Mouse (Mus musculus): ENCODE results near the gene Pth2r. TPM values are rescaled to one million over a fixed set of nuclear protein-coding genes. Genes with fewer than 3 reads are reported as not detected.

Gene Pth2r
- polyA plus RNA-seq, 1 experiment from 2014 or later, result not detected

GRCm38 (mm10) chr1:65334026-65334425 is 52.2 kb downstream of the Pth2r start:
- WGBS, result 86% methylated on average over 5 of the region's 5 CpGs
- ATAC-seq (ENCODE audit: insufficient number of reproducible peaks, insufficient read depth, low FRiP score, low TSS enrichment, low read depth), result no peak
- H3K27ac ChIP-seq, result no peak overlapping the region
- no peaks in the 10 kb centered on the region for H3K27me3 ChIP-seq
- H3K9ac ChIP-seq (replicated peaks), result no peak overlapping the region
- H3K4me2 ChIP-seq, result no peak overlapping the region
- no peaks in the 10 kb centered on the region for H3K36me3 ChIP-seq
- no peaks in the 10 kb centered on the region for H3K9me3 ChIP-seq
- no peak overlapping the region for H3K4me3 ChIP-seq (replicated peaks)
- no peaks in the 10 kb centered on the region for H3K4me1 ChIP-seq (replicated peaks)

- no peaks in the 10 kb centered on the region for H3K36me3 ChIP-seq
- no peaks in the 10 kb centered on the region for H3K27me3 ChIP-seq
- H3K4me1 ChIP-seq (replicated peaks), result no peaks in the 10 kb centered on the region
- 84% methylated on average over 2 of the region's 2 CpGs for WGBS
- H3K27ac ChIP-seq, result no peak overlapping the region
- ATAC-seq (ENCODE audit: insufficient number of reproducible peaks, insufficient read depth, low FRiP score, low TSS enrichment, low read depth), result no peak
- no peak overlapping the region for H3K4me3 ChIP-seq (replicated peaks)
- no peak overlapping the region for H3K9ac ChIP-seq (replicated peaks)
- no peaks in the 10 kb centered on the region for H3K9me3 ChIP-seq
- no peak overlapping the region for H3K4me2 ChIP-seq
Measured at GRCm38 (mm10) chr1:65337768-65338167, 55.9 kb downstream of the Pth2r start.

- 77% methylated on average over 2 of the region's 2 CpGs for WGBS
- Histone ChIP-seq H3K9me3 (no peaks in the 10 kb centered on the region), H3K36me3 (no peaks in the 10 kb centered on the region), H3K27me3 (no peaks in the 10 kb centered on the region), H3K9ac (replicated peaks) (no peak overlapping the region), H3K27ac (no peak overlapping the region), H3K4me1 (replicated peaks) (no peaks in the 10 kb centered on the region), H3K4me3 (replicated peaks) (no peak overlapping the region), H3K4me2 (no peak overlapping the region)
- ATAC-seq (ENCODE audit: insufficient number of reproducible peaks, insufficient read depth, low FRiP score, low TSS enrichment, low read depth), result no peak
Measured at GRCm38 (mm10) chr1:65340240-65340639, 58.4 kb downstream of the Pth2r start.

GRCm38 (mm10) chr1:65352979-65353378 is 71.1 kb downstream of the Pth2r start:
- no peaks in the 10 kb centered on the region for H3K27me3 ChIP-seq
- no peak overlapping the region for H3K4me2 ChIP-seq
- H3K9me3 ChIP-seq, result no peaks in the 10 kb centered on the region
- no peak overlapping the region for H3K9ac ChIP-seq (replicated peaks)
- WGBS, result 90% methylated on average over 2 of the region's 2 CpGs
- no peak overlapping the region for H3K4me3 ChIP-seq (replicated peaks)
- no peak overlapping the region for H3K27ac ChIP-seq
- no peaks in the 10 kb centered on the region for H3K4me1 ChIP-seq (replicated peaks)
- no peak for ATAC-seq (ENCODE audit: insufficient number of reproducible peaks, insufficient read depth, low FRiP score, low TSS enrichment, low read depth)
- no peaks in the 10 kb centered on the region for H3K36me3 ChIP-seq

GRCm38 (mm10) chr1:65354153-65354552 is 72.3 kb downstream of the Pth2r start:
- Histone ChIP-seq H3K4me2 (no peak overlapping the region), H3K4me1 (replicated peaks) (no peaks in the 10 kb centered on the region), H3K9ac (replicated peaks) (no peak overlapping the region), H3K4me3 (replicated peaks) (no peak overlapping the region), H3K36me3 (no peaks in the 10 kb centered on the region), H3K27me3 (no peaks in the 10 kb centered on the region), H3K9me3 (no peaks in the 10 kb centered on the region), H3K27ac (no peak overlapping the region)
- ATAC-seq (ENCODE audit: insufficient number of reproducible peaks, insufficient read depth, low FRiP score, low TSS enrichment, low read depth), result no peak

- Histone ChIP-seq H3K4me1 (replicated peaks) (no peaks in the 10 kb centered on the region), H3K36me3 (no peaks in the 10 kb centered on the region), H3K4me2 (no peak overlapping the region), H3K27me3 (no peaks in the 10 kb centered on the region), H3K9ac (replicated peaks) (no peak overlapping the region), H3K9me3 (no peaks in the 10 kb centered on the region), H3K27ac (no peak overlapping the region), H3K4me3 (replicated peaks) (no peak overlapping the region)
- WGBS, result 35% methylated on average over 15 of the region's 15 CpGs
- ATAC-seq (ENCODE audit: insufficient number of reproducible peaks, insufficient read depth, low FRiP score, low TSS enrichment, low read depth), result no peak
Measured at GRCm38 (mm10) chr1:65388328-65388727, 106.5 kb downstream of the Pth2r start.

GRCm38 (mm10) chr1:65389621-65390020 is 107.8 kb downstream of the Pth2r start:
- no peak overlapping the region for H3K4me2 ChIP-seq
- H3K27me3 ChIP-seq, result no peaks in the 10 kb centered on the region
- H3K4me1 ChIP-seq (replicated peaks), result no peaks in the 10 kb centered on the region
- H3K9ac ChIP-seq (replicated peaks), result no peak overlapping the region
- WGBS, result 94% methylated on average over 15 of the region's 15 CpGs
- no peaks in the 10 kb centered on the region for H3K9me3 ChIP-seq
- H3K27ac ChIP-seq, result no peak overlapping the region
- ATAC-seq (ENCODE audit: insufficient number of reproducible peaks, insufficient read depth, low FRiP score, low TSS enrichment, low read depth), result no peak
- H3K4me3 ChIP-seq (replicated peaks), result no peak overlapping the region
- no peaks in the 10 kb centered on the region for H3K36me3 ChIP-seq

GRCm38 (mm10) chr1:65407441-65407840 is 125.6 kb downstream of the Pth2r start:
- ATAC-seq (ENCODE audit: insufficient number of reproducible peaks, insufficient read depth, low FRiP score, low TSS enrichment, low read depth), result no peak
- WGBS, result 89% methylated on average over 5 of the region's 5 CpGs
- H3K9ac ChIP-seq (replicated peaks), result no peak overlapping the region
- no peaks in the 10 kb centered on the region for H3K9me3 ChIP-seq
- no peak overlapping the region for H3K4me3 ChIP-seq (replicated peaks)
- H3K4me1 ChIP-seq (replicated peaks), result no peaks in the 10 kb centered on the region
- no peak overlapping the region for H3K4me2 ChIP-seq
- no peak overlapping the region for H3K27ac ChIP-seq
- no peaks in the 10 kb centered on the region for H3K36me3 ChIP-seq
- no peaks in the 10 kb centered on the region for H3K27me3 ChIP-seq

GRCm38 (mm10) chr1:65420909-65421308 is 139.1 kb downstream of the Pth2r start:
- Histone ChIP-seq H3K9ac (replicated peaks) (no peak overlapping the region), H3K4me1 (replicated peaks) (no peaks in the 10 kb centered on the region), H3K4me3 (replicated peaks) (no peak overlapping the region), H3K27me3 (no peaks in the 10 kb centered on the region), H3K9me3 (no peaks in the 10 kb centered on the region), H3K4me2 (no peak overlapping the region), H3K36me3 (no peaks in the 10 kb centered on the region), H3K27ac (no peak overlapping the region)
- WGBS, result 92% methylated on average over 2 of the region's 2 CpGs
- ATAC-seq (ENCODE audit: insufficient number of reproducible peaks, insufficient read depth, low FRiP score, low TSS enrichment, low read depth), result no peak

- no peak overlapping the region for H3K27ac ChIP-seq
- no peak overlapping the region for H3K9ac ChIP-seq (replicated peaks)
- H3K36me3 ChIP-seq, result no peaks in the 10 kb centered on the region
- no peak overlapping the region for H3K4me3 ChIP-seq (replicated peaks)
- H3K27me3 ChIP-seq, result no peaks in the 10 kb centered on the region
- ATAC-seq (ENCODE audit: insufficient number of reproducible peaks, insufficient read depth, low FRiP score, low TSS enrichment, low read depth), result no peak
- H3K9me3 ChIP-seq, result no peaks in the 10 kb centered on the region
- no peak overlapping the region for H3K4me2 ChIP-seq
- no peaks in the 10 kb centered on the region for H3K4me1 ChIP-seq (replicated peaks)
Measured at GRCm38 (mm10) chr1:65422501-65423010, 140.7 kb downstream of the Pth2r start.
